Mouse (Mus musculus) CD4-positive naive resting alpha-beta T cell, adult 57 days (primary cell): ENCODE data around the gene Wdfy2. TPM values are rescaled to one million over a fixed set of nuclear protein-coding genes. Genes with fewer than 3 reads are reported as not detected.

Experiments
- total RNA-seq: library from RNA; stranded (reverse); gene quantifications from one replicate; pipeline ENCODE4 v1.2.4, GENCODE M21; 2023

The Wdfy2 gene
- 13.9 TPM for total RNA-seq

DNA sequence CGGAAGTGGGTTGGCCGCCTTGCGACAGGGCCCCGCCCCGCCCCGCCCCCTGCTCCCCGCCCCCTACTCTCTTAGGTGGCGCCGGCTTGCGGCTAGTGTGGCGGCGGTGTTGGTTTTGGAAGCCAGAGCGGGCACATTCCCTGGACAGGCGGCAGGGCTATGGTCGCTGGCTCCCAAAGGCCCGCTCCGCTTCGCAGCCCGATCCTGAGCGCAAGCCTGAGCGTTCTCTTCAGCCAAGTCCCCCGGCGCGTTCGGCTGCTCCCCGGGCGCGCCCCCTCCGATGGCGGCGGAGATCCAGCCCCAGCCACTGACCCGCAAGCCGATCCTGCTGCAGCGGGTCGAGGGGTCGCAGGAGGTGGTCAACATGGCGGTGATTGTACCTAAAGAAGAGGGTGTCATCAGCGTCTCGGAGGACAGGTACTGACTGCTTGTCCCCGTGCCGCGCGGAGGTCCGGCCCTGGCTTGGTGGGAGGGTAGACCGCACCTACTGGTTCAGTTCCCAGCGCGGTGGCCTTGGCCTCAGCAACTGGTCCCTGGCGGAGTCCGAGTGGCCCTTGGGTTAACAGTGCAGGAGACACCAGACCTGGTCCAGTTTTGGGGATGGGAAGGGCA is at the start of gene Wdfy2:
Gene Wdfy2, plus strand, starts transcription at position 38 of the 612 bp plus-strand sequence.

GRCm38 (mm10) chr14:62984410-62984809 is 146.9 kb downstream of the Wdfy2 start, which contains the start of gene Defb48:
Gene Defb48 (minus strand): TSS chr14:62984510.

DNA sequence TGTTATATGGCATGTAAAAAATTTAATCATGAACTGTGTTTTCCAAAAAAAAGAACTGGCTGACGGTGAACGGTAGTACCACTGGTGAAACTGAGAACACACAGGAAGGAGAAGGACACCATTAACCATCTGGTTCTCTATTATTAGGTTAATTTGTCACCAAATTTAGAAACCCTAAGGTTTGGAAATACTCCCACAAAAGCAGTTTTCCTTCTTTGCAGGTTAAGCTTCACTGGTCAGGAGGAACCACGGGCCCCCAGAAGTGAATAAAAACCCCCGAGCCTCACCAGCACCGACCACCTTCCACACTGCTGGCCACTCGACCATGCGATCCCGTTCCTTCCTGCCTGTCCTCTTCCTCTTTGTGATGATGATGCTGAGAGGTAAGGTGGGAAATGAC is 160.3 kb downstream of the Wdfy2 start, which contains the start of gene Defb47:
Gene Defb47, plus strand, starts transcription at position 301 of the 400 bp plus-strand sequence.

Other genes starting within 250 kb of the Wdfy2 start
- not detected for gene Serpine3, start 174.0 kb upstream of the Wdfy2 start, total RNA-seq
- gene Ints6, start 76.5 kb upstream of the Wdfy2 start, total RNA-seq = 86.7 TPM
- not detected for gene Defb48, start 146.8 kb downstream of the Wdfy2 start, total RNA-seq
- gene Defb47, start 160.4 kb downstream of the Wdfy2 start, total RNA-seq = not detected
- gene Defb43, start 174.1 kb downstream of the Wdfy2 start, total RNA-seq = not detected
- gene Defb42, start 209.3 kb downstream of the Wdfy2 start, total RNA-seq = not detected
- gene Defb30, start 212.3 kb downstream of the Wdfy2 start, total RNA-seq = not detected